ENCODE assay signal across 28 mouse cellular contexts in the genomic region with DNA sequence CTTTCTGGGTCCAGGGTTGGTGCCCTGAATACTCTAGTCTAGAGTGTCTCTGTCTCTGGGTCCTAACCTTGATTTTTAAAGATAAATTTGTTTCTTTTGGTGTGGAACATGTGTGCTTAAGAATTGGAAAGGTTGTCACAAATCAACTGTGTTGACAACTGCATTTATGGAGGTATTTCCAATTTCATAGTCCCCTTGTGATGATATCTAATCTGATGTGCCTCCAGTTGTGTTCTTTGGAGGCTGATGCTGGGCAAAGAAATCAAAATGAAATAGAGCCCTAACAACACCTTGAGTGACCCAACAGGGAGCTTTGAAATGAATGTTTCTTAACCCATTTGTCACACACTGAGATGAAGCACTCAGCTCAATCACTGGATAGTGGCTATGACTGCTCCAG. TPM values are rescaled to one million over a fixed set of nuclear protein-coding genes. Genes with fewer than 3 reads are reported as not detected.
"Had no signal": no experiment of that assay in that cellular context is flagged by ENCODE, and none has a peak within 500 bp of the region (broad histone marks: within the 10 kb centered on the region; RNA-seq: fewer than 3 reads in every experiment).

No protein-coding gene starts in this region.

- ATAC-seq: forebrain, embryonic 13.5 days; forebrain, embryonic 14.5 days; forebrain, embryonic 15.5 days; forebrain, embryonic 16.5 days; forebrain, postnatal 0 days had no signal

- H3K4me3 ChIP-seq: embryonic facial prominence, embryonic 10.5 days; embryonic facial prominence, embryonic 12.5 days; embryonic facial prominence, embryonic 13.5 days; embryonic facial prominence, embryonic 15.5 days; erythroblast, embryonic 14.5 days; forebrain, embryonic 10.5 days; forebrain, embryonic 12.5 days; forebrain, embryonic 13.5 days; forebrain, embryonic 15.5 days; gastrocnemius, adult 2 months; heart, adult 2 months had no signal

- H3K4me1 ChIP-seq: embryonic facial prominence, embryonic 10.5 days; embryonic facial prominence, embryonic 12.5 days; embryonic facial prominence, embryonic 13.5 days; embryonic facial prominence, embryonic 15.5 days; forebrain, embryonic 10.5 days; forebrain, embryonic 12.5 days; forebrain, embryonic 13.5 days; forebrain, embryonic 15.5 days had no signal

- H3K27ac ChIP-seq: embryonic facial prominence, embryonic 10.5 days; embryonic facial prominence, embryonic 12.5 days; embryonic facial prominence, embryonic 13.5 days; embryonic facial prominence, embryonic 15.5 days; forebrain, embryonic 10.5 days; forebrain, embryonic 12.5 days; forebrain, embryonic 13.5 days; forebrain, embryonic 15.5 days; gastrocnemius, adult 2 months; heart, adult 2 months had no signal

- H3K9ac ChIP-seq: embryonic facial prominence, embryonic 12.5 days; embryonic facial prominence, embryonic 13.5 days; embryonic facial prominence, embryonic 15.5 days; forebrain, embryonic 12.5 days; forebrain, embryonic 13.5 days; forebrain, embryonic 15.5 days; forebrain, postnatal 0 days had no signal

- H3K9me3 ChIP-seq: embryonic facial prominence, embryonic 10.5 days; embryonic facial prominence, embryonic 12.5 days; embryonic facial prominence, embryonic 13.5 days; embryonic facial prominence, embryonic 15.5 days; forebrain, embryonic 10.5 days; forebrain, embryonic 12.5 days; forebrain, embryonic 13.5 days; forebrain, embryonic 15.5 days had no signal

- H3K36me3 ChIP-seq: embryonic facial prominence, embryonic 10.5 days; embryonic facial prominence, embryonic 12.5 days; embryonic facial prominence, embryonic 13.5 days; embryonic facial prominence, embryonic 15.5 days; forebrain, embryonic 10.5 days; forebrain, embryonic 12.5 days; forebrain, embryonic 15.5 days had no signal

- H3K4me2 ChIP-seq: embryonic facial prominence, embryonic 12.5 days; embryonic facial prominence, embryonic 13.5 days; embryonic facial prominence, embryonic 15.5 days; forebrain, embryonic 12.5 days; forebrain, embryonic 13.5 days; forebrain, embryonic 15.5 days had no signal

- DNase-seq: cerebellum, adult 2 months; cerebellum, adult 8-10 months; cerebellum, adult 9-10 months; cerebellum, adult 9-11 months; cerebellum, postnatal 10 days; cerebellum, postnatal 14 days; cerebellum, postnatal 25 days; cerebellum, postnatal 36 days; embryo, embryonic 11 days; forebrain, postnatal 0 days; gastrocnemius, adult 2 months; gastrocnemius, postnatal 10 days; gastrocnemius, postnatal 14 days; gastrocnemius, postnatal 25 days; gastrocnemius, postnatal 36 days; heart, adult 18-20 months; heart, adult 2 months had no signal

- H3K27me3 ChIP-seq: embryonic facial prominence, embryonic 12.5 days; embryonic facial prominence, embryonic 13.5 days; embryonic facial prominence, embryonic 15.5 days; forebrain, embryonic 12.5 days; forebrain, embryonic 13.5 days; forebrain, embryonic 15.5 days had no signal

RNA-seq across cellular contexts. Expression of gene Dgki, which starts 15.5 kb away (rescaled TPM):
- polyA plus RNA-seq: erythroblast, embryonic 14.5 days had no signal
